Mouse (Mus musculus) forelimb bud, embryonic 11.5 days (tissue): ENCODE measurements around the gene Hk1.

ENCODE experiments used
- DNase-seq: peaks from one replicate; pipeline ENCODE4 v3.0.0-alpha.2; 2012; ENCODE audit warnings: low read depth, low spot score

The Hk1 gene

DNA sequence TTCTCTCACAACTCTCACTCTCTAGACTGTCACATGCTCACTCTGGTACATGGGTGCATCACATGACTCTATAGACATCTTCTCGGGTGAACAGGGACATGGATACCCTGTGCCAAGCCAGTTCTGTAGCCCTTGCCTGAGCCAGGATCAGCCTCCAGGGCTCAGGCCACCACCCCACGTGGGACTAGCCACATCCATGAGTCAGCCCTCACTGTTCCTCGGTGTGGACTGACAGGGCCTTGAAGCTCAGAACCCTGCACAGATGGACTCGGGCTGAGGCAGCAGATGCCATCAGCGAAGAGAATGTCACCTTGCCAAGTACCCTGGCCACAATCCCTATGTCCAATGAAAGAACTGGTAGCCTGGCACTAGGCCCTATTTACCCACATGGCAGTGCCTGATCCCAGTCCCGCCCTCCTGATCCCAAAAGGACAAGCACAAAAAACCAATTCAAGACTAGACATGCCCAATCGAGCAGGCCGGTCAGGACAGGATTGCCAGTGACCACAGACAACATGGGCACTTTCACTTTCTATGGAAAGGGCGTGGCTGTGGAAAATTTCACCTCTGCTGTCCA is 59.2 kb downstream of the Hk1 start:
- no peak for DNase-seq

DNA sequence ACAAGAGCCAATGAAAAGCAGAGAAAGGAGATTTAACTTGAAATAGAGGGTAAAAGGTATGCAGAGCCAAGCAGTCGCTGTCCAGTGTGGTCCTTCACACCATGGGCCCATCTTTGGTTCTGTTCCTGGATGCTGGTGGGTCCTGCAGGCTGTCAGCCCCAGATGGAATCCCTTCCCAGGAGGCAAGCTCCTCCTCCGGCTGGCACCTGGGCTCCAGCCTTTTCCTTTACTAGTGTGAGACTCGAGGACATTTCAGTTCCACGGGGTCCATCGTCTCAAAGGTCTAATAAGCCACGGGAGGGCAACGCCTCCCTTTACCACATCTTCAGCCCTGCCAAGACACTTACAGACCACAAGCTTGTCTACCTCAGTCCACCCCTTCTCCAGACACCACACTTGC is 60.6 kb downstream of the Hk1 start:
- DNase-seq: no peak

DNA sequence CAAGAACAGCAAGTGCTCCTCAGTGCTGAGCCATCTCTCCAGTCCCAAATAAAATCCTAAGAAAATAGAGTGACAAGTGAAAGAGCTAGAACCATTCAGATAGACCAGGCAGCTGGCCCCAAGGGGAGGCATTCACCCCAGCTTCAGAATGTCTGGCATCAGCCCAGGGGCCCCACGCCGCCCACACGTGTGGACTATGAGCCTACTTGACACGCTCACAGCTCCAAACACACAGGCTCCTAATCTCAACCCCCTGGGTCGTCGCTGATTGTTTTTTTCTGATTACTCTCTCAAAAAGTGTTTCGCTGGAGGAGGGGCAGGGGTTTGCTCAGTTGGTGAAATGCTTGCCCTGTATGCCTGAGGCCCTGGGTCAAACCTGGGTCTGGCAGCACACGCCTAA is 63.2 kb downstream of the Hk1 start:
- no peak for DNase-seq

DNA sequence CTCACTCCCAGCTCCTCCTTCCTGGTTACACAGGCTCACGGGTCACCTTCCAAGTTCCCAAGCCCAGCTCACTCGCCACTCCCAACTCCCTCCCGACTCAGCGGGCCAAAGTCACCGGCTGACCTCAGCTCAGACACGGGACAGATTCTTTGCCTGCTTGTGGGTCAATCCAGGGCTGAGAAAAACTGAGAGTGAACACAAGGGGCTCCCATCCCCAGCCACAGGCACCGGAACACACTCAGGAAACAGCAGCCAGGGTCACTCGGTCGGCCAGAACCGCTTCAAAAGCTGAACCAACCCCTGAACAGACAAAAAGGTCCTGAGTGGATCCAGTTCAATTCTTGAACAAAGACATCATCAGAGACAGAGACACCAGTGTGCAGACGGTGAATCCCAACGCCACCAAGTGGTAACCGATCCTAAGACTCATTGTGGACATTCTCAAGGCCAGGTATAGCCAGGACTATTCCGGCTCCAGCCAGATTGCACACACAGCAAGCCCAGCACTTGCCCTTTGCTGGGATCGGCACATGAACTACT is 65.8 kb downstream of the Hk1 start:
- no peak for DNase-seq

DNA sequence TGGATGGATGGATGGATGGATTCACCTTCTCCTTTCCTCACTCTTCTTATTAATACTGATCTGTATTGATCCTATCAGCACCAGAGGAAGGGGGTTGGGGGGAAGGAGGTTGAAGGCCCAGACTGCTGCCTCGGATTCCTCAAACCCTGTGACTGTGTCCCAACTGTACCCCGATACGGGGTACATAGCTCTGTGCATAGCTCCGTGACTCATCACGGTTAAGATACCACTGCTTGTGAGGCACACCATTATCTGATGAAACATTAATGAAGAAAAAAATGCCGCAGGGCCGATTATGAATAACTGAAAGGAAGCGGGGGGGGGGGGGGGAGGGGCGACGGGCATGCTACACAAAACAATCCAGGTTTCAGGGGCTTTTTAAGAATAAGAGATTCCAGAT is 66.6 kb downstream of the Hk1 start:
- DNase-seq: no peak

DNA sequence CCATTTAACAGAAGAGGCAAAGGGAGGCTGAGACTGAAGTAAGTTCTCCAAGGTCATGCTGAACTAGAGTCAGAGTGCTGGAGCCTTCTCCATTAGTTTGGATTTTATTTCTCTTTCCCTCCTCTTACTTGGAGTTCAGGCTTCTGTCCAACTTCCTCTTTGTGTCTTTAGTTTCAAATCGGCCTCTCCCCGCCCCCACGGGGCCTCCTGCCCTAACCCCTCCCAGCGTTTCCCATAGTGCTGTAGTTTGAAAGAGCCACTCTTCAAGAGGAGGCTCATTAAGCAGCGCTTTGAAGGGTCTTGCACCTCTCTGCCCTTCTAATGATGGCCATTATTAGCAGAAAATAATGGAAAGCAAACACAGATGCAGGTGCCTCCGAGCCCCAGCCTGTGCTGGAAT is 68.2 kb downstream of the Hk1 start:
- peak; percentile 42 for DNase-seq

DNA sequence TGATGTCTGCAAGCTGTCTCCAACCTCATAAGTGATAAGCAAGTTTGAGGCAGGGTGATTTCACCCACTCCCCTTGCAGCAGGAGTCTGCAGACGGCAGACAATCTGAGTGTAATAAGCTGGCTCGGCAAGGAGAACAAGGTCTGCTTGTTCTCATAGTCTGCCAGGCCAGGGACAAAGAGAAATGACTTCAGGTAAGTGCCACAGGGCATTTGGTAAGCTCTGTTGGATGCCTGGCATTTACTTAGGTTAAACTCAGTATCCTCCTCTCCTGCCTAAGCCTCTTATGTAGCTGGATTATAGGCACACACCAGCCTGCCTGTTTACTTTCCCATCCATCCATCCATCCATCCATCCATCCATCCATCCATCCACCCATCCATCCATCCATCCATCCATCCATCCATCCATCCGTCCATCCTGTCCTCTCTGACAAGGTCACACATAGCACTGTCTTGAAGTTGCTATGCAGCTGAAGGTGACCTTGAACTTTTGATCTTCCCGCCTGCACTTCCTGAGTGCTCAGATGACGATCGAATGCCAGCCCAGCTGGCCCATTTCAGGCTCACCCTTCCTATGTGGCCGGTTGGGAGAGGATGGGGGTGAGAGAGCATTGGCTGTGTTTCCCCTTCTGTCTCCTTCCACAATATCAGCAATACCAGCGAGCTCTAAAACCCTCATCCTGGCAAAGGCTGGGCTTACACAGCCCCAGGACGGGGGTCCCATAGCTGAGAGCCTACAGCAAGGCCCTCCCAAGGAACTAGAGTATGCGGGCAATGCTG is 69.3 kb downstream of the Hk1 start:
- DNase-seq: no peak

DNA sequence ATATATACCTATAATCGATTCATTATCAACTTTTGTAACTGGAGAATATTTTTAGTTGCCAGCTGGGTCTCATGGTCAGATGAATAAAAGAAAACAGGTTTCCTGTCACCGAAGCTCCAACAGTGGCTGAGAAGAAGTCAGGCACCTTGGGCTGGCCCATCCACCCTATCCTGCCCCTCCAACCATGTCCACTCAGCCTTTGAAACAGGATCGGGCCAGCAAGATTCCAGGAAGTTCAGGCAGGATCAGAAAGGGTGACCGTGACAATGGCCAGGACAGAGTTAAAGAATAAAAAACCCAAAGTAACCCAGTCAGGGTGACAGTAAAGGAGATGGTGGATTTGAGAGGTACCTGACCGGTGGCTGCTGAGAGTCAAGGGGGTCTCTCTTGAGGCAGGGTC is 70.1 kb downstream of the Hk1 start:
- DNase-seq: no peak

DNA sequence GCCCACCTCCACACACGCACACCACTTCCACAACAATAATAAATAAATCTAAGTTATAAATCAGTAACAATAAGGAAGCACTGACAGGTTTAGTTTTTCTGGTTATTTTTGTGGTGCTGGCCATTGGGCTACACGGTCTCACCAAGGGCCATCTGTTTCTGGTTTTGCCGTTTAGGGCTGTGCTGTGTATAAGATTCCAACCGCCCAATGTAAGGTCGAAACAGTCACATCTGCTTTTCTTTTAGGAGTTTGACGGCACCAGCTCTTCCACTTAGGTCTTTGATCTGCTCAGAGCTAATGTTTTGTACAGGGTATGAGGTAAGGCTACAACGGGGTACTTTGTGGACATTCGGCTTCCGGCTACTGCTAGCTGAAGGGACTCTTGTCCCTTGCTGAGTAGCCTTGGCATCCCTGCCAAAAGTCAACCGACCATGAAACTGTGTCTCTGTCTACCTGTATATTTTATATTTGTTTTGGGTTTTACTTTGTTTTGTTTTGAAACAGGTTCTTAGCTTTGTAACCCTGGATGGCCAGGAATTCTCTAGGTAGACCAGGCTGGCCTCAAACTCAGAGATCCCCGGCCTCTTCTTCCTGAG is 70.7 kb downstream of the Hk1 start:
- peak; percentile 68 for DNase-seq

DNA sequence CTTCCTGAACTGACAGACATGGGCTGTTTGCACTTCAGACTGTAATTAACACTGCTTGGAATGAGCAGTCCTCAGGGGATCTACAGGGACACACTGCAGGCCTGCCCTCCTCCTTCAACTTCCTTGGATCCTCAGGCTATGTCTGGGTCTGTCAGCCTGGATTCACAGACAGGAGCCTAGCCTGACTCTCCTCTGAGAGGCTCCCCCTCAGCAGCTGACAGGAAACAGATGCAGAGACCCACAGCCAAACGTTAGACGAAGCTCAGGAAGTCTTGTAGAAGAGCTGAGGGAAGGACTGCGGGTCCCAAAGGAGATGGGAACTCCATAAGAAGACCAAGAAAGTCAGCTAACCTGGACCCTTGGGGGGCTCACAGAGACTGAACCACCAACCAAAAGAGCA is 73.2 kb downstream of the Hk1 start:
- DNase-seq: no peak

DNA sequence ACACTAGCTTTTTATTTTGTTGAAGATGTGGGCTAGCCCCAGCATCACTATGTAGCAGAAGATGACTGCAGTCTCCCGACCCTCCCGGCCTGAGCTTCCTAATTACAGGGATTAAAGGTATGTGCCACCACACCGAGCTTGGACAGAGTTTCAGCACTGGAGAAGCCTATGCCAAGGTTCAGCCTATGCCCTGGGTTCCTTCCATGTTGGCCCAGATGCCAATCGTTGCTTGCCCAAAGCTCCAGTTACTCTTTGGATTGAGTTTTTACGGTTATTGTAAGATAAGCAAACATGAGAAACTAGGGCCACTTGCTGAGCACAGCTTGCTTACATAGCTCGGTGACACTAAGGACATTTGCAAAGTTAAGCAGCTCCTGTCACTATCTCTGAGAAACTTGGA is 74.6 kb downstream of the Hk1 start:
- no peak for DNase-seq

DNA sequence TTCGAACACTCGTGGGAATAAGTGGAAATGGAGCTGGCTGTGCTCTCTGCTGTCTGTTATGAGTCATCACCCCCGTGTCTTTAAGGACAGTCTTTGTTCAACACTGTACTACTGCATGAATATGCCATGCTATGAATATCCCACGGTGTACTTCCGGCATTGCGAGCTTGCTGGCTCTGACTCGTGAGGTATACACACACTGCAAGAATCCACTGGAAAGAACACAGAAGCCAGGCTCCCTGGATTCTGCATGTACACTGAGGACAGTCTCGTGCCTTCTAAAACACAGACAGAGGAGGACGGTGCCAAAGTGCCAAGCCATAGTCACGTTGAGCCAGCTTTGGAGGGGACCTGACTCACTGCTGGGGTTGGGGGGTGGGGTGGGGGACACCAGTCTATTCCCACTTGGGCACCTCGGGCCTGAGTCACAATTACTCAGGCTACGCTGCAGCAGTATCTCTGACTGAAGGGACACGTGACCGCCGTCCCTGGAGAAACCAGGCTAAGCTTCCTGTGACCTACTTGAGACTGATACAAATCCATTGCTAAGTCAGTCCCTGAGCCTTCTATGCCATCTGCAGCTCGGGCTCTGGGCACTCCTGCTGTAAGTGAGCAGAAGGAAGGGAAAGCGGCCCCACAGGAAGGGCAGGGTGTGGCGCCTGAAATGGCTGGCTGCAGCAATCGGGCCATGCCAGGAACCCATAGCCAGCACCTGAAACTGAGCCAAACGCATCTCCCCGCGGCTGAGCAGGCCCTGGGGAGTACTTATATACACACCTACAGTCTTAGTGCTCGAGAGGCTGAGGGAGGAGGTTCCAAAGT is 79.5 kb downstream of the Hk1 start:
- DNase-seq: no peak

DNA sequence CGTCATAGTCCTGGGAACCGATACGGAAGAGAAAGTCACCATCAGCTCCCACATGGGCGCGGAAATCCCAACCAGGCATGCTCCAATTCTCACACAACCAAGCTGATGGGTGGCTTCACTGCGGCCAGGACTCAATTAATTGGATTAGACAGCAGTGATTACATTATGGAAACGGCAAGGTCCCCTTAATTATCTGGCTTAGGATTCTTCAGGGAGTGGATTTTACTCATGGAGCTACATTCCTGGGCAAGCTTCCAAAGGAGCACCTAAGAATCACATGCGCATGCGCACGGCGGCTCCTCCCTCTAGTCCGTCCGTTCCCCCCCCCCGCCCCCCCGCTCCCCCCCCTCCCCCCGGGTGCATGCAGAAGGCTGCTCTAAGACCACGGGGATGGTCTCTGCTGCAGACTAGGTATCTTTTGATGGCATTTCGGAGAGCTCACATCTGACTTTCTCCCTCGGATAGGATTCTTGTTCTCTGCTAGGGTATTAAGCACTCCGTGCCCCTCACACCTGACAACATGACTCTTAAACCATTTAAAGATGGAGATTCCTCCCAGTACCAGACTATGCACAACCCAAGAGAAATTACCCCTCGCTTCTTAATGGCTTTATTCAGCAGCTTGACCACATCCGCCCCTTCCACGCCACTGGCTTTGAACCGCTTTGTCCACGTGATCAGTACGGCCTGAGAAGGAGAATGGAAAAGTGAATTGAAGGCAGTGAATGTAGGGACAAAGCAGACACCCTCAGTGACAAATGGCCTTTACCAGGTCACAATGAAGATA is 83.4 kb downstream of the Hk1 start:
- no peak for DNase-seq

DNA sequence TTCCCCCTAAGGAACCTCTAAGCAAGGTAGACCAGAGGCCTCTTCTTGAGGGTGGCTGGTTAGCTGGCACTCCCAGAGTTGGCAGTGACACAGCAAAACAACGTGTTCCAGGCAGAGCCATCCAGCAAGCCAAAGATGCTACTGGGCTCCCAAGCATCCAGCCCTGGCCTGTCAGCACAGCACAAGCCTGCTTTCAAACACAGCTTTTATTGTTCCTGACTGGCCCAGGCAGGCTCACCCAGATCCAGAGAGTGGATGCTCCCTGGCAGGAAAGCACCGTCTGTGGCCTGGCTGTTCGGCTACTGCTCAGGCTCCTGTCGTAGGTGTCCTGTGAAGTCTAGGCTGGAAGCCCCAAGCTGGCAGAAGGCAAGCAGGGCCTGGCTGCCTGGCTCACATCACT is 85.6 kb downstream of the Hk1 start:
- DNase-seq: no peak

DNA sequence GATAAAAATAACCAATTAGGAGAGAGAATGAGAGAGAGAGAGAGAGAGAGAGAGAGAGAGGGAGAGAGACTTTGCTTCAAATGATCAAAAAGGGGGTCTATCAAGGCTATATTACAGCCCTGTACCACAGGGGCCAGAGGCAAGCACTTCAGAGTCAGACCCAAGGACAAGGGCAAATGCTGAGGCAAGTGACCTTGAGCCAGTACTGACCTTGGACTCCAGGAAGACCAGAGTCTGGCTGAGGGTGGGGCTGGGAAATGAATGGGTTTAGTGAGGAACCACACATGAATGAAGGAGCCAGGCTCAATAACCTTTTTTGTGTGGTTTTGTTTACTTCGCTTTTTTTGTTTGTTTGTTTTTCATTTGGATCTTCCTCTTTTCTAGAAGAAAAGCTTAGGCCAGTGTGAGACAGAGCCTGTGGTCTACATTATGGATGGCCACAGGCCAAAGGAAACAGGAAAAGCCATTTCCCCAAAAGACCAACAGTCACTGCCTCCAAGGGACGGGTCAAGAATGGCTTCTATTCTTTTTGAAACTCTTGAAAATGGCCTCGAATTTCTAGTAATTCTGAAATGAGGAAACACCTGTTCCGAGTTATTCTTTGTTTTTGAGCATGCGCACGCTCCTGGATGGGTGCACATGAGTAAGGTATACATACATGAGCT is 92.1 kb downstream of the Hk1 start:
- no peak for DNase-seq

DNA sequence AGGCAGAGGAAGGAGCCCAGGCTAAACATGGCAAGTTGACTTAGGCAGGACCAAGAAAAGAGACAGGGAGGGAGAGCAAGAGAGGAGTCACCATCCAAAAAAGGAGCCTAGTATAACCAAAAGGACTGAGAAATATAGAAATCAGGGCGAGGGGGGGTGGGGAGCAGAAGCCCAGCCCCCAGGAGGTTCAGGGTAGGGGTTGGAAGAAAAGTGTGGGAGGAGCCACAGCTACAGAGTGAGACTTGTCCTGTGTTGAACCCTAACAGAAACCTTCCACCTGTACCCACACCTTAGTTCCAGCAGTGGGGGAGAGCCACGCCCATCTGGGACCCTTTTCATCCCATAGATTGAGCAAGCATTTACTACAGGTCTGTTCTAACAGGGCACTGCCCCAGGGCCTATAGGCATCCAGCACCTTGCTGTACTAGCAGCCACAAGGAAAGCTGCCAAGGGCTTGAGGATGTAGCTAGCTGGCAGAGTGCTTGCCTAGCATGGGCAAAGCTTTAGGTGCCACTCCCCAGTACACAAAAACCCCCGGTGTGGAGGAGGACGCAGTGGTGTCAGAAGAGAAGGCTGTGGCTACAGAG is 96.4 kb downstream of the Hk1 start:
- DNase-seq: no peak

DNA sequence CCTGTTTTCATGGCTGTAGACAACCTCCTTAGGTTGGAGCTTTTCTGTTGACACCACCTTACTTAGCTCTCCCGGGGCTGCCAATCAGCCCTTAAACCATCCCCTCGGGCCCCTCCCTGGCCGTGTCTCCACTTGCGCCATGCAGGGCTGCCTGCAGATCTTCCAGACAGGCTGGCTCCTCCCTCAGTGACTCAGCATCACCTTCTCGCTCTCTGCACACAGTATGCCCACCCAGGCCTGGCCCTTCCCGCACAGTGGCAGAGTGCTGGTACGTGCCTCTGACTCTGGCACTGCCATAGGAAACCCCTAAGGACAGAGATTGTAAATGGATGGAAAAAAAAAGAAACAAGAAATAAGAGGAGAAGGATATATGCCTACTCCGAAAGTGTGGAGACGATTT is 96.9 kb downstream of the Hk1 start:
- no peak for DNase-seq

DNA sequence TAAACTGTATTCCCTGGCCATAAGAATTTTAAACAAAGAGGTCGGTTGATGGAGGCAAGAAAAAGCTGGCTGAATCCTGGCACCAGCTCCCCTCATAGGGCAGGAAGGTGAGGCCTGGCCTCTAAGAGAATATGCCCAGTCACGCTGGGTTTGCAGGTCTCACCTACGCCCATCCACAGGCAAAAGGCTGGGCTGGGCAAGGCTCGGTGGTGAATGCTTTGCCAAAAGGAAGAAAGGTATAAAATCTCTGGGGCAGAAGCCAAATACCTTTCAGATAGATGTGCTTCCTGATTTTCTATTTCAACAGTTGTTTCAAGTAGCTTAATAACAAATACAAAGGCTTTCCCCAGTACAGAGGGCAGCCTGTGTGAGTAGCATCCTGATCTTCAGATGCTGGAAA is 100.0 kb downstream of the Hk1 start:
- DNase-seq: no peak

DNA sequence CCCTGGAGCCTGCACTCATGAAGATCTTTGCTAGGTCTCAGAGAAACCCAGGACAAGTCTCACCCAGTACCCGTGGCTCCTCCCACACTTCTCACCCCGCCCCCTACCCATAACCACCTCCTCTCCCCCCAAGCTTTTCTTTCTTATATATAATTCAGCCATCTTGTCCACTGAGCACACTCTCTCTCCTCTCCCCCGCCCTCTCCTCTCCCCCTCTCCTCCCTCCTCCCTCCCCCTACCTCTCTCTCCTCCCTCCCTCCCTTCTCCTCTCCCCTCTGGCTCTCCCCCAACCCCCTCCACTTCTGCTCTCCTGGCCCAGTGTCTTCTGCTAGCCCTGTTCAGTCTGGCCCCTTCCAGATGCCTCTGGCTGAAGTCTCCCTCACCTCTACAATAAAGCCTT is 100.6 kb downstream of the Hk1 start:
- no peak for DNase-seq

DNA sequence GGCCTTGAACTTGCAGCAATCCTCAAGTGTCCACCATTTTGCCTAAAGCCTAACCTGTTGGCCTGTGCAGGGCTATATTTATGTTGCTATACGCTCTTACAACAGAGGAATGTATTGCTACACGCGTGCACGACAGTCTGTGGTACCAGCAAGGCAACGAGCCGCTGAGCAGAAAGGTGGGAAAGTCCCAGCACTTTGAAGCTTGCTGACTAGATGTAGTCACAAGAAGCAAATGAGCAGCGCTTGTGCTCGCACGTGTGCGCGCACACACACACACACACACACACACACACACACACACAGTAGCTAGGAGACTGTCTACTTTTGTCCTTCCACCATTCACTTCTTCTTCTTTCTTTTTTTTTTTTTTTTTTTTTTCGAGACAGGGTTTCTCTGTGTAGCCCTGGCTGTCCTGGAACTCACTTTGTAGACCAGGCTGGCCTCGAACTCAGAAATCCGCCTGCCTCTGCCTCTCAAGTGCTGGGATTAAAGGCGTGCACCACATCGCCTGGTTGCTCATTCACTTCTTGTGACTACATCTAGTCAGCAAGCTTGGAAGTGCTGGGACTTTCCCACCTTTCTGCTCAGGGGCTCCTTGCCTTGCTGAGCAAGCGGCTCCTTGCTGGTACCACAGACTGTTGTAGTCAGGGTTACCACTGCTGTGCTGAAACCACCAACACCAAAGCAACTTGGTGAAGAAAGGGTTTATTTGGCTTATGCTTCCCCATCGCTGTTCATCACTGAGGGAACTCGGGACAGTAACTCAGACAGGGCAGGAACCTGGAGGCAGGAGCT is 102.0 kb downstream of the Hk1 start:
- no peak for DNase-seq
